Mouse (Mus musculus) ES-Bruce4 (cell line): ENCODE measurements at regions not wholly inside any gene's neighbourhood (a gene's known extent, or its start where the extent isn't known, plus 50 kb on each side); places are given as distances from the start of the nearest gene placed in this dataset.

Source experiments
- H3K27ac ChIP-seq: 2 replicates; pipeline ENCODE4 v1.5.1; 2012; ENCODE audit warnings: low read length, inconsistent platforms; ENCODE audit not compliant: insufficient read depth
- H3K27me3 ChIP-seq: 2 replicates; pipeline ENCODE4 v1.6.1; 2012; ENCODE audit warnings: mild to moderate bottlenecking, low read length, inconsistent platforms; ENCODE audit not compliant: control insufficient read depth, poor library complexity, insufficient read depth, severe bottlenecking
- H3K36me3 ChIP-seq: 2 replicates; pipeline ENCODE4 v1.6.1; 2012; ENCODE audit warnings: inconsistent platforms, mild to moderate bottlenecking, low read length, moderate library complexity; ENCODE audit not compliant: control insufficient read depth, poor library complexity, insufficient read depth, severe bottlenecking
- H3K4me1 ChIP-seq: one replicate; pipeline ENCODE4 v1.8.1; 2011; ENCODE audit warnings: low read length; ENCODE audit not compliant: control insufficient read depth, insufficient read depth
- H3K4me3 ChIP-seq: 2 replicates; pipeline ENCODE4 v1.5.1; 2011; ENCODE audit warnings: low read depth, mild to moderate bottlenecking, low read length
- H3K9ac ChIP-seq: 2 replicates; pipeline ENCODE4 v1.6.1; 2012; ENCODE audit warnings: low read depth, mild to moderate bottlenecking, inconsistent platforms; ENCODE audit not compliant: poor library complexity, severe bottlenecking
- H3K9me3 ChIP-seq: replicated peaks from 2 replicates; pipeline ENCODE4 v1.6.1; 2012; ENCODE audit warnings: mild to moderate bottlenecking, low read length, inconsistent platforms; ENCODE audit not compliant: control insufficient read depth, poor library complexity, insufficient read depth, severe bottlenecking
- CTCF ChIP-seq: IDR thresholded peaks from one replicate; pipeline ENCODE4 v1.8.1; 2011; ENCODE audit warnings: low read depth, low read length
- EP300 ChIP-seq: IDR thresholded peaks from 2 replicates; pipeline ENCODE4 v1.6.1; 2011; ENCODE audit warnings: low read depth, low read length; ENCODE audit not compliant: insufficient read depth
- POLR2A ChIP-seq: IDR thresholded peaks from one replicate; pipeline ENCODE4 v1.8.1; 2011; ENCODE audit warnings: low read length; ENCODE audit not compliant: insufficient read depth

DNA sequence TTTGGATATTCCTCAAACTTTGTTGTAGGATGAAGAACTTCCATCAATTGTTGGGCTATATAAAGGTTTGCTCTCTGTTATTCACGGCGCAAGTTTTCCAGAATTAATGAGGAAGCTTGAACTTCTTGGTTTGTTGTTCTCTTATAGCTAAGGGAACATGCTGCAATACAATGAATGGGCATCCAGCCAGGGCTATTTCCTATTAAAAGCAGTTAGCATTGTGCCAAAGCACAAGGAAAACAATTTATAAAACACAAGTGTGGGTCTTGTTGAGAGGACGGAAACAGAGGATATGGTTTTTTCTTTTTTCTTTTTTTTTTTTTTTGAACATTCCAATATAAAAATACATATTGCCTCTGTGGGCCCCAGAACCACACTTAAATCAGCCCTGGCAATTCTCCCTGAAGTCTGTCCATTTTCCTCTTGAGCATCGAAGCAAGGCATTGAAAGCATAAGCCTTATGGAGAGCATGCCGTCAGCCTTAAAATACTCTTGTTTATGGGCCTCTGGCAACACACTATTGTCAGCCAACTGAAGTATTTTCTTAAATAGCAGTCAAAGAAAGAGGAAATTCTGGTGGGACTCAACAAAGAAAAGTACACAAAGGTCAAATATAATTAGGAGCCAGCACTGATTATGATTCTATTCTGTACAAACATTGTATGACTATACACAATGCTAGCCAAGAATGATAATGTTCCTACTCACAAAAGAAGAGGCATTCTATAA is 158.6 kb downstream of the Fam198b start:
- Histone ChIP-seq H3K27me3 (no peaks in the 10 kb centered on the region), H3K9me3 (no peaks in the 10 kb centered on the region), H3K9ac (no peak overlapping the region), H3K36me3 (no peaks in the 10 kb centered on the region), H3K4me1 (no peaks in the 10 kb centered on the region), H3K27ac (no peak overlapping the region), H3K4me3 (no peak overlapping the region)
- TF ChIP-seq CTCF (no peak), EP300 (no peak), POLR2A (no peak)

DNA sequence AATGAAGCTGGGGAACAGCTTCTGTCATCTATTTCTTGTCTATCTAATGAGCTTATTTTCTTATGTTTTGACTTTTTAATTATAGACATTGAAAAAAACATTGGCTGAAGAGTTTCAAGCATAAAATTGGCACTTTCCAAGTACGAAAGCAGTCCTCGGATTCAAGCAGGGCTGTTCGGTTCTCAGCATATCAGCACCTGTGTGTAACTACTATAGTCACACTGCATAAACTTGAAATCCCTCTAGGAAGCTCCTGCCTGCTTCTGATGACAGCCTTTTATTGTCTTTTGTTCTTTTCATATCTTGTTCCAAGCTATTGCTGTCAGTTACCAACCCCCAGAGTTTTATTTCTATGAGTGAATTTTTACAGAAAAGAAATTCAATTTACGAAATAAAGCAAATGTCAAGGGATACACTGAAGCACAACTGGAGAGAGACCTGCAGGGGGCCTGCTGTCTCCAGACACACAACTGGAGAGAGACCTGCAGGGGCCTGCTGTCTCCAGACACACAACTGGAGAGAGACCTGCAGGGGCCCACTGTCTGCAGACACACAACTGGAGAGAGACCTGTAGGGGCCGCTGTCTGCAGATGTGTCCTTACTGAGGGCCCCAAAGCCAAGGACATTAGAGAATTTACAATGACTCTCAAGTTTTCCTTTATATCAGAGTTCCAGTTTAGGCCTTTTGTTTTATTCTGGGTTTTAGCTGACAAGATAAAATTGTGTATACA is 165.3 kb downstream of the Fam198b start:
- H3K27me3 ChIP-seq = no peaks in the 10 kb centered on the region
- no peaks in the 10 kb centered on the region for H3K4me1 ChIP-seq
- H3K4me3 ChIP-seq = no peak overlapping the region
- no peaks in the 10 kb centered on the region for H3K9me3 ChIP-seq
- H3K36me3 ChIP-seq = no peaks in the 10 kb centered on the region
- no peak overlapping the region for H3K27ac ChIP-seq
- no peak overlapping the region for H3K9ac ChIP-seq
- no peak for TF ChIP-seq EP300
- no peak for TF ChIP-seq POLR2A
- no peak for TF ChIP-seq CTCF

DNA sequence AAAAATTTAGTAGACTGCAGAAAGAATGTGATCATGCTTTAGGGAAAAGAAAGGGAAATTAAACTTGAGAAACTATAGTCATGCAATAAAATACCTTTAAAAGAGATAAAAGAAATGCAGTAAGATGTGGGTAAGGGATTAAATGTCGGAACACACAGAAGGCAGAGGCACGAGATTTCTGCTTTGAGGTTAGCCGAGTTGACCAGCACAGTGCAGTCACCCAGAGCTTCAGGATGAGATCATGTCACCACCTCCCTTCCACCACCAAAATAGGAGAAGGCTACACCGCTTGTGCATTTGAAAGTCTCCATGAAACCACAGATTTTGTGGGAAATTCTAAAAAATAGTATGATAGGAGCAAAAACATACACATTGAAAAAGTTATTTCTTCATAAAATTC is 166.6 kb downstream of the Fam198b start:
- TF ChIP-seq EP300 = no peak
- no peak overlapping the region for H3K4me3 ChIP-seq

GRCm38 (mm10) chr3:80051963-80052362 is 167.6 kb downstream of the Fam198b start:
- no peaks in the 10 kb centered on the region for H3K4me1 ChIP-seq
- H3K9ac ChIP-seq = no peak overlapping the region
- H3K27ac ChIP-seq = no peak overlapping the region
- H3K9me3 ChIP-seq = no peaks in the 10 kb centered on the region
- no peaks in the 10 kb centered on the region for H3K27me3 ChIP-seq
- no peak for TF ChIP-seq CTCF
- TF ChIP-seq EP300 = no peak
- no peak for TF ChIP-seq POLR2A
- no peak overlapping the region for H3K4me3 ChIP-seq
- no peaks in the 10 kb centered on the region for H3K36me3 ChIP-seq

More for the DNA sequence above, 166.6 kb downstream of the Fam198b start:
- H3K9ac ChIP-seq = no peak overlapping the region
- no peak overlapping the region for H3K27ac ChIP-seq
- H3K36me3 ChIP-seq = no peaks in the 10 kb centered on the region
- H3K4me1 ChIP-seq = no peaks in the 10 kb centered on the region
- no peaks in the 10 kb centered on the region for H3K27me3 ChIP-seq
- no peaks in the 10 kb centered on the region for H3K9me3 ChIP-seq

DNA sequence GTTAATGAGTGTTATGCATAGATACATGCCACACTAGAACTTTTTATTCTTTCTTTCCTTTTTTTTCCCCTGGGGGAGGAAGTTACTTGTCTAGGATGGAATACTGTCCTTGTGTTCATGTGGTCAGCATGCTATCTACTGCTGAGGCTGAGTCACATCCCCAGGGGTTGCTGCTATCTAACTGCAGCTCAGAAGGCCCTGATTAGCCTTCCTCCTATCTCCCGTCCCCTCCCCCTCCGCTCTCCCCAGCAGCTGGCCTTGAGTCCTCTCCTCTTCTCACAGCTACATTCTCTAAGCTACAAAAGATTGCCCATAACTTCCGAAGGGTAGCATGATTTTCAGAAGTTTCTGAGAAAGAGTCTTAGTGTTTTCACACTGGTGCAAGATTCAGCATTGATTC is 168.5 kb downstream of the Fam198b start:
- no peak for TF ChIP-seq EP300
- no peak for TF ChIP-seq POLR2A
- no peak for TF ChIP-seq CTCF
- no peak overlapping the region for H3K27ac ChIP-seq
- no peaks in the 10 kb centered on the region for H3K36me3 ChIP-seq
- no peaks in the 10 kb centered on the region for H3K9me3 ChIP-seq
- H3K4me1 ChIP-seq = no peaks in the 10 kb centered on the region
- no peaks in the 10 kb centered on the region for H3K27me3 ChIP-seq
- no peak overlapping the region for H3K9ac ChIP-seq
- H3K4me3 ChIP-seq = no peak overlapping the region

- TF ChIP-seq EP300 = no peak
- H3K9me3 ChIP-seq = no peaks in the 10 kb centered on the region
- H3K27ac ChIP-seq = no peak overlapping the region
- no peak overlapping the region for H3K9ac ChIP-seq
- no peaks in the 10 kb centered on the region for H3K4me1 ChIP-seq
- H3K36me3 ChIP-seq = no peaks in the 10 kb centered on the region
- H3K4me3 ChIP-seq = no peak overlapping the region
- H3K27me3 ChIP-seq = no peaks in the 10 kb centered on the region
Observed at GRCm38 (mm10) chr3:80053435-80053834, 169.1 kb downstream of the Fam198b start.
